In genomic region chr3:131471836-131472235, GRCm38 (mm10) we compare ENCODE assay signal across 10 mouse cellular contexts. TPM values are rescaled to one million over a fixed set of nuclear protein-coding genes. Genes with fewer than 3 reads are reported as not detected.
DNase-seq lines count a peak whose midpoint lies in the region; ATAC-seq and TF ChIP-seq lines count a peak whose summit lies in the region.
"Had no signal": no experiment of that assay in that cellular context is flagged by ENCODE, and none has a peak within 500 bp of the region (broad histone marks: within the 10 kb centered on the region; RNA-seq: fewer than 3 reads in every experiment).

No protein-coding gene starts in this region.

- H3K4me1 ChIP-seq in CH12.LX (ENCODE audit: control insufficient read depth in 1 of 2, insufficient read depth in 2 of 2), result peaks cover 0 to 16% of the 10 kb centered on the region in 2 experiments; a peak in 2 of 4 replicates
- peaks cover 15% of the 10 kb centered on the region for H3K4me1 ChIP-seq in forebrain, embryonic 13.5 days
- peaks cover 25% of the 10 kb centered on the region for H3K4me1 ChIP-seq in midbrain, embryonic 10.5 days

- H3K4me2 ChIP-seq in CH12.LX (ENCODE audit: insufficient read depth, low read depth, poor library complexity, severe bottlenecking), result no peak overlapping the region
- H3K4me2 ChIP-seq in forebrain, embryonic 13.5 days, result 0 out of 2 replicates have a peak overlapping the region, but pooled peaks have one; percentile 12

- no peaks in the 10 kb centered on the region for H3K27me3 ChIP-seq in CH12.LX (replicated peaks)
- H3K27me3 ChIP-seq in forebrain, embryonic 13.5 days, result no peaks in the 10 kb centered on the region
- no peaks in the 10 kb centered on the region for H3K27me3 ChIP-seq in midbrain, embryonic 10.5 days (ENCODE audit: low read depth, poor library complexity, severe bottlenecking)

- 26% methylated on average over 6 of the region's 6 CpGs for WGBS in forebrain, embryonic 13.5 days
- whole genome bisulfite sequencing in midbrain, embryonic 10.5 days, result 49% methylated on average over 6 of the region's 6 CpGs

- in situ Hi-C loops in CH12.LX (cut with MboI; ENCODE audit: low pct_ligation_motif_present, low pct_unique_long_range_greater_than_20kb, low sequenced_read_pairs), result no loop called here

- ATAC-seq in forebrain, embryonic 13.5 days, result peak; percentile 54
- ATAC-seq in frontal cortex, adult (ENCODE audit: low TSS enrichment), result no peak

- H3K36me3 ChIP-seq in CH12.LX (replicated peaks in 1 of 2; ENCODE audit: control insufficient read depth in 1 of 2, insufficient read depth in 1 of 2, low read length in 1 of 2), result no peaks in the 10 kb centered on the region
- H3K36me3 ChIP-seq in forebrain, embryonic 13.5 days (ENCODE audit: poor library complexity, severe bottlenecking), result no peaks in the 10 kb centered on the region
- no peaks in the 10 kb centered on the region for H3K36me3 ChIP-seq in midbrain, embryonic 10.5 days

- peak; percentile 16 to 27; a peak in 2 of 4 replicates for TF ChIP-seq CTCF in CH12.LX (conservative IDR thresholded peaks at IDR 0.05 in 1 of 2, IDR thresholded peaks at IDR 0.05 in 1 of 2; ENCODE audit: low read depth in 2 of 2, low read length in 2 of 2)

- no peak for TF ChIP-seq POLR2A in CH12.LX (IDR thresholded peaks at IDR 0.05; ENCODE audit: low read depth, low read length)

- TF ChIP-seq RAD21 in CH12.LX (IDR thresholded peaks at IDR 0.05; ENCODE audit: low read depth, low read length), result no peak

- no peaks in the 10 kb centered on the region for H3K79me2 ChIP-seq in CH12.LX (replicated peaks; ENCODE audit: control insufficient read depth, extremely low read depth, insufficient read depth, poor library complexity, severe bottlenecking)

- TF ChIP-seq EP300 in CH12.LX (IDR thresholded peaks at IDR 0.05; ENCODE audit: low read length), result no peak

- no peak overlapping the region for H3K4me3 ChIP-seq in CH12.LX (replicated peaks in 1 of 3; ENCODE audit: low read depth in 2 of 3, low read length in 2 of 3, poor library complexity in 1 of 3)
- H3K4me3 ChIP-seq in forebrain, embryonic 13.5 days, result no peak overlapping the region
- no peak overlapping the region for H3K4me3 ChIP-seq in midbrain, embryonic 10.5 days

- peak; percentile 27 for DNase-seq in embryo, embryonic 11 days
- DNase-seq in embryo, embryonic 9.5 days (ENCODE audit: extremely low spot score), result no peak
- no peak for DNase-seq in CH12.LX (ENCODE audit: extremely low read depth)
- DNase-seq in midbrain, embryonic 10.5 days (ENCODE audit: low spot score), result no peak
- no peak for DNase-seq in cerebellum, adult 18-20 months
- no peak for DNase-seq in layer of hippocampus, adult 11-12 months (ENCODE audit: low spot score)
- DNase-seq: layer of hippocampus, adult 9-11 months; lung, postnatal 36 days had no signal

- no peaks in the 10 kb centered on the region for H3K9me3 ChIP-seq in CH12.LX (replicated peaks; ENCODE audit: low read length)
- H3K9me3 ChIP-seq in forebrain, embryonic 13.5 days (replicated peaks), result 0 out of 2 replicates have a peak, but pooled peaks cover 3% of the 10 kb centered on the region
- H3K9me3 ChIP-seq in midbrain, embryonic 10.5 days (replicated peaks), result no peaks in the 10 kb centered on the region

- no peak overlapping the region for H3K27ac ChIP-seq in CH12.LX (ENCODE audit: insufficient read depth, low read depth)
- no peak overlapping the region for H3K27ac ChIP-seq in forebrain, embryonic 13.5 days
- H3K27ac ChIP-seq in midbrain, embryonic 10.5 days (replicated peaks), result peak overlapping the region; percentile 29

- no peak overlapping the region for H3K9ac ChIP-seq in CH12.LX (ENCODE audit: insufficient read depth, low read depth)
- no peak overlapping the region for H3K9ac ChIP-seq in forebrain, embryonic 13.5 days

- dilution Hi-C loops in CH12.LX (cut with MboI; ENCODE audit: extremely low pct_ligation_motif_present, extremely low pct_unique_long_range_greater_than_20kb, low sequenced_read_pairs), result no loop called here

TF ChIP-seq in CH12.LX, 34 proteins besides CTCF, POLR2A, EP300 and RAD21:
- TF ChIP-seq TBP (conservative IDR thresholded peaks at IDR 0.05; ENCODE audit: low read depth, low read length) (no peak), GABPA (IDR thresholded peaks at IDR 0.05; ENCODE audit: insufficient replicate concordance, low read depth, low read length) (no peak), MXI1 (IDR thresholded peaks at IDR 0.05; ENCODE audit: low read depth, low read length) (no peak), MYC (IDR thresholded peaks at IDR 0.05; ENCODE audit: low read depth, low read length) (no peak), ZKSCAN1 (IDR thresholded peaks at IDR 0.05; ENCODE audit: borderline replicate concordance, low read depth, low read length) (no peak), UBTF (IDR thresholded peaks at IDR 0.05; ENCODE audit: low read depth, low read length) (no peak), CHD2 (IDR thresholded peaks at IDR 0.05; ENCODE audit: low read length) (no peak), JUN (IDR thresholded peaks at IDR 0.05; ENCODE audit: insufficient read depth, low read depth, low read length) (no peak), USF1 (IDR thresholded peaks at IDR 0.05; ENCODE audit: low read depth, low read length) (no peak), MEF2A (IDR thresholded peaks at IDR 0.05; ENCODE audit: borderline replicate concordance, low read depth, low read length) (no peak), IRF4 (IDR thresholded peaks at IDR 0.05; ENCODE audit: low read depth, low read length) (no peak), NELFE (IDR thresholded peaks at IDR 0.05; ENCODE audit: low read depth, low read length) (no peak), MAZ (IDR thresholded peaks at IDR 0.05; ENCODE audit: low read depth, low read length) (no peak), ELF1 (IDR thresholded peaks at IDR 0.05; ENCODE audit: low read depth, low read length) (no peak)

RNA-seq across cellular contexts. Expression of gene Sgms2, which starts 19.4 kb away (rescaled TPM):
- total RNA-seq in CH12.LX (2012; rRNA removed), result not detected in 2 replicates
- total RNA-seq in CH12.LX (2014; rRNA removed), result not detected in 2 replicates
- not detected in 2 replicates for polyA plus RNA-seq in CH12.LX (2012; ENCODE audit: insufficient read length, low read depth)
- 0.53 and 0.68 TPM in 2 replicates for polyA plus RNA-seq in forebrain, embryonic 13.5 days (2015; fragmentation: Nextera tagmentation; extraction: Ambion mirVana)
- 0.48 and 0.59 TPM in 2 replicates for polyA plus RNA-seq in midbrain, embryonic 10.5 days (2016; fragmentation: Nextera tagmentation; extraction: Ambion mirVana)
